Mouse (Mus musculus) lung, postnatal 0 days (tissue): ENCODE results near the gene Wbp1.

Experiments
- CTCF ChIP-seq: IDR thresholded peaks from 2 replicates; pipeline ENCODE4 v1.5.1; 2016; ENCODE audit warnings: antibody characterized with exemption, mild to moderate bottlenecking
- EP300 ChIP-seq: IDR thresholded peaks from 2 replicates; pipeline ENCODE4 v1.6.1; 2016; ENCODE audit warnings: antibody characterized with exemption, mild to moderate bottlenecking, control low read depth

DNA sequence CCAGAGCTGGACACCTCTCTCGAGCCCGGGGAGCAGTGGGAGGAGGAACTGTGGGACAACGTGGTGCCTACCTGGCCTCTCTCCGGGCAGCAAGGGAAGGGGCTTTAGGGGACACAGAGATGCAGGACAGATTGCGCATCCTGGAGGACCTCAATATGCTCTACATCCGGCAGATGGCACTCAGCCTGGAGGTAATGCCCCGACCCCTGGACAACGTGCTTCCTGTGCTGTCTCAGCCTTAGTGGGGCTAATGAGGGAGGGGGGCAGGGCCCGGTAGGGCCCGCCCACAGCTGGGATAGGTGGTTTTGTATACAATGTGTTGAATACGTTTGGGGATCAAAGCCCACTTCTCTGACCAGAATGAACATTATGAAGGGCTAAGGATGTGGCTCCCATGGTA lies 16.7 kb upstream of the Wbp1 start:
- TF ChIP-seq CTCF: peak; percentile 29; the same call in 1 of the 2 replicates
- no peak for TF ChIP-seq EP300
